ENCODE assay signal across 8 mouse cellular contexts in the genomic region with DNA sequence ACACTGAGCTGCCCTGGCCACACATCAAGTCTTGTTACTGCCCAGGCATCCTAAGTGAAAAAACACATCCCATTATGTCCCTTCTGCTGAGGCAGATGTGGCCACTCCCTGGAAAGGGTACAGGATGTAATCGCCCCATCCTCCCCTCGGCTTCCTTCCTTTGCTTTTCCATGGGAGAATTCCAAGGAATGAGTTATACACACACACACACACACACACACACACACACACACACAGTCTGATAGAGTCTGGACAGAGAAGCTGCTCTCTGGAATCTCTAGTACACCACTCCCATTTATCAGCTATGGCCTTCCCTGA.
DNase-seq lines count a peak whose midpoint lies in the region.

No protein-coding gene starts in this region.

- peak; percentile 46 for DNase-seq in adrenal gland, adult 2 months
- DNase-seq in adrenal gland, postnatal 4 days (ENCODE audit: low spot score in 2 of 2): no peak
- DNase-seq in heart, adult 18-20 months: peak; percentile 77 to 90
- peak; percentile 63 for DNase-seq in kidney, adult 8-10 months
- DNase-seq in lung, postnatal 10 days: peak; percentile 80
- no peak for DNase-seq in right cerebral cortex, adult 18-20 months
- DNase-seq in T-cell, adult 2 months (ENCODE audit: low spot score): no peak
- no peak for DNase-seq in thymus, postnatal 4 days

Comparison
In these comparisons a context has a peak if more than half of its experiments do, and no peak if none do; other contexts are left out.
1. DNase-seq: peak in adrenal gland, adult 2 months (single experiment), heart, adult 18-20 months (2 of 2), kidney, adult 8-10 months (2 of 2) and lung, postnatal 10 days (single experiment); none in adrenal gland, postnatal 4 days (0 of 2), right cerebral cortex, adult 18-20 months (single experiment), T-cell, adult 2 months (single experiment) and thymus, postnatal 4 days (single experiment).